Mouse (Mus musculus): ENCODE data around the gene Slc6a12. TPM values are rescaled to one million over a fixed set of nuclear protein-coding genes. Genes with fewer than 3 reads are reported as not detected.

The Slc6a12 gene
- polyA plus RNA-seq (2012; rRNA removed), result 1.9 and 2.4 TPM in 2 replicates

DNA sequence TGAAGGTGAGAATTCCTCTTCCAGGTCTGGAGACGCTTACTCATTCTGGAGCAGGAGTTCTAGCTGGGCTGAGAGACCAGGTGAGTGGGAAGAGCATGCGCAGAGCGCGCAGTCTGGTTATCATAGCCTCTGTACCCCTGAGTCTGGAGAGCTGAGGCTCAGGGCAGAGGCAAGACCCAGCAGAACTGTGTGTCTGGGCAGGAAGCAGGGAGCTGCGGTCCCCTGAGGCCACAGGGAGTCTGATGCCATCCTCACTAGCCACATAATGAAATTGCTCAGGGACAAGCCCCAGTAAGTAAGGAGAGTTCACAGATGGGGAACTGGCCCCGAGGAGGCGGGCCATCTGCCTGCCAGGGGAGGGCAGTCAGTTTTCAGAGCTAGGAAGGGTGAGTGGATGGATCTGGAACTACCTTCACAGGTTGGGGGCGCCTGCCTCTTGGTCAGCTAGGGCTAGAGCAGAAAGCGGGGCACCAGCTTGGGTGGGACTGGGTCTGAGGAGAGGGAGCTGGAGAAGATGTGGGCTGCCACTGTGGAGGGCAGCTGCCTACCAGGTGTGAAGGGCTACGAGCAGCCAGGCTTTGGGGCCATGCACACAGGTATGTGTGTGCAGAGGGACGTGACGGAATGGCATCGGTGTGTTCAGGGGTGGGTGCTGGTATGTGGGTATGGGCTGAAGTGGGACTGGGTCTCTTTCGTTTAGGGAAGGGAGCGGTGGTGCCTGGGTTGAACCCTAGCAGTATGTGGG, at the start of gene Slc6a12:
Gene Slc6a12, plus strand, starts transcription at position 51 of the 745 bp plus-strand sequence.
- whole genome bisulfite sequencing, result 63% methylated on average over 15 of the region's 15 CpGs
- TF ChIP-seq CTCF (IDR thresholded peaks at IDR 0.05; ENCODE audit: extremely low read depth, insufficient read depth, insufficient read length, insufficient replicate concordance) (no peak), POLR2A (IDR thresholded peaks at IDR 0.05; ENCODE audit: low read depth, low read length) (no peak)
- no peak within 1 kb of the TSS for H3K4me3 ChIP-seq (ENCODE audit: extremely low read depth, insufficient read depth, insufficient read length)
- H3K27me3 ChIP-seq (ENCODE audit: control insufficient read depth, insufficient read depth, low read length), result no peaks in the 10 kb centered on the region
- no peak within 1 kb of the TSS for H3K27ac ChIP-seq (ENCODE audit: insufficient read depth, low read length)
- no peaks in the 10 kb centered on the region for H3K36me3 ChIP-seq (ENCODE audit: control insufficient read depth, insufficient read depth, low read length)
- DNase-seq (ENCODE audit: low read depth in 1 of 2, low spot score in 2 of 2), result no peak
- 0 out of 2 replicates have a peak, but pooled peaks cover 3% of the 10 kb centered on the region for H3K4me1 ChIP-seq (ENCODE audit: control insufficient read depth, insufficient read depth, insufficient read length)

DNA sequence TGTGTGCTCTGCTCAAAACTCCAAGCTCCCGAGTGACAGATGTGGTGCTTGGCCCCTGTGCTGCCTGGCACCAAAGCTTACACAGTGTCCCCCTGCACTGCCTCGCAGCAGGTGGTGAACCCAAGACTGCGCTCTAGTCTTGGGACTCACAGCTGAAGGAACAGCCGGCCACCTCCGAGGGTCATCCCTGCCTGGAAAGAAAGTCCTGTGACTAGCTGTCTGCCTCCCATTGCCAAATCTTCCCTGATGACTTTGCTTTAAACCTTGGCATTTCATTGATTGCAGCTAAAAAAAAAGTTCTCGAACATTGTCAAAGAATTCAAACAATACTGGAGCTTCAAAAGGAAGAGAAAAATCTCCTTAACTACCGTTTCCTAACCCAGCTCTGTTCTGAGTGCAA, 43.6 kb upstream of the Slc6a12 start:
- DNase-seq (ENCODE audit: low read depth in 1 of 2, low spot score in 2 of 2), result no peak
- H3K36me3 ChIP-seq (ENCODE audit: control insufficient read depth, insufficient read depth, low read length), result no peaks in the 10 kb centered on the region
- no peak overlapping the region for H3K4me3 ChIP-seq (ENCODE audit: extremely low read depth, insufficient read depth, insufficient read length)
- no peaks in the 10 kb centered on the region for H3K27me3 ChIP-seq (ENCODE audit: control insufficient read depth, insufficient read depth, low read length)
- no peaks in the 10 kb centered on the region for H3K4me1 ChIP-seq (ENCODE audit: control insufficient read depth, insufficient read depth, insufficient read length)
- WGBS, result 68% methylated on average over 7 of the region's 7 CpGs
- no peak overlapping the region for H3K27ac ChIP-seq (ENCODE audit: insufficient read depth, low read length)
- TF ChIP-seq POLR2A (IDR thresholded peaks at IDR 0.05; ENCODE audit: low read depth, low read length), result no peak
- no peak for TF ChIP-seq CTCF (IDR thresholded peaks at IDR 0.05; ENCODE audit: extremely low read depth, insufficient read depth, insufficient read length, insufficient replicate concordance)

DNA sequence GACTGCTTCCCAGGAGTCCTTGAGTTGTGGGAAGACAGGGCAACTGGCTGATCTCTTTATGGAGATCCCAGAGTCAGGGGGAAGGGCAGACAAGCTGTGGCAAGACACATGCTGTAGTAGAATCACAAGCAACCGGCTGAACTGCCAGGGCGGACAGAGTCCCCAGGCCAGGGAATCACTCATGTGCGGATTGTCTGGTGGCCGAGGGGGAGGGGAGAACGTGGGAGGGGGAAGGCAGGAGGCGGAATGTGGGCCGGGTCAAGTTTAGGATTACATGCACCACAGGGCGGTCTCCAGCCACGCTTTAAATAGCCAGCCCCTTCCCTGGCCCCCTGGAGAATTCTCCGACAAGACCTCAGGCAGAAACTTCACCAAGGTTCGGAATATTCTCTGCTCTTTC, 42.9 kb upstream of the Slc6a12 start, which contains the start of gene Slc6a13:
Gene Slc6a13, plus strand, starts transcription at position 274 of the 400 bp plus-strand sequence.
- DNase-seq (ENCODE audit: low read depth in 1 of 2, low spot score in 2 of 2), result no peak
- 37% methylated on average over 11 of the region's 11 CpGs for WGBS
- Histone ChIP-seq H3K27ac (ENCODE audit: insufficient read depth, low read length) (no peak within 1 kb of the TSS), H3K27me3 (ENCODE audit: control insufficient read depth, insufficient read depth, low read length) (no peaks in the 10 kb centered on the region), H3K4me3 (ENCODE audit: extremely low read depth, insufficient read depth, insufficient read length) (no peak within 1 kb of the TSS), H3K36me3 (ENCODE audit: control insufficient read depth, insufficient read depth, low read length) (no peaks in the 10 kb centered on the region), H3K4me1 (ENCODE audit: control insufficient read depth, insufficient read depth, insufficient read length) (no peaks in the 10 kb centered on the region)
- TF ChIP-seq CTCF (IDR thresholded peaks at IDR 0.05; ENCODE audit: extremely low read depth, insufficient read depth, insufficient read length, insufficient replicate concordance), result no peak
- TF ChIP-seq POLR2A (IDR thresholded peaks at IDR 0.05; ENCODE audit: low read depth, low read length), result no peak

DNA sequence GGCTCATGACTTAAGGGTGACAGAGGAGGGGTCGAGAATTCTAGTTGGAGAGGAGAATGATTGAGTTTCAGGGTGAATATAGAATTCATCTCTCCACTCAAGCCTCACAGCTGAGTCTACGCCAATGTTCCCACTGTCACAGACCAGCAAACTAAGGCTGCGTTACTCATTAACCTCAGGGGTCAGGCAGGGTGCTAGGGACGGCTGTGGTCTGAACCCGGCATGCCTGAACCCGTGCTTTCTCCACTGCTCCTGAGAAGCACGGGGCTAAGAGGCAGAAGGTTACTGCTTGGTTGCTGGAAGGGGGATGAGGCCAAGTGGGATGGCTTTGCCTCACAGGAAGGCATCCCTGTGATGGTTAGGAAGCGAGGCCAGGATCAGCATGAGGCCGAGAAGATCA, 42.4 kb upstream of the Slc6a12 start:
- TF ChIP-seq CTCF (IDR thresholded peaks at IDR 0.05; ENCODE audit: extremely low read depth, insufficient read depth, insufficient read length, insufficient replicate concordance) (no peak), POLR2A (IDR thresholded peaks at IDR 0.05; ENCODE audit: low read depth, low read length) (no peak)
- Histone ChIP-seq H3K27me3 (ENCODE audit: control insufficient read depth, insufficient read depth, low read length) (no peaks in the 10 kb centered on the region), H3K27ac (ENCODE audit: insufficient read depth, low read length) (no peak overlapping the region), H3K4me3 (ENCODE audit: extremely low read depth, insufficient read depth, insufficient read length) (no peak overlapping the region), H3K4me1 (ENCODE audit: control insufficient read depth, insufficient read depth, insufficient read length) (no peaks in the 10 kb centered on the region), H3K36me3 (ENCODE audit: control insufficient read depth, insufficient read depth, low read length) (no peaks in the 10 kb centered on the region)
- WGBS, result 77% methylated on average over 9 of the region's 9 CpGs
- no peak for DNase-seq (ENCODE audit: low read depth in 1 of 2, low spot score in 2 of 2)

DNA sequence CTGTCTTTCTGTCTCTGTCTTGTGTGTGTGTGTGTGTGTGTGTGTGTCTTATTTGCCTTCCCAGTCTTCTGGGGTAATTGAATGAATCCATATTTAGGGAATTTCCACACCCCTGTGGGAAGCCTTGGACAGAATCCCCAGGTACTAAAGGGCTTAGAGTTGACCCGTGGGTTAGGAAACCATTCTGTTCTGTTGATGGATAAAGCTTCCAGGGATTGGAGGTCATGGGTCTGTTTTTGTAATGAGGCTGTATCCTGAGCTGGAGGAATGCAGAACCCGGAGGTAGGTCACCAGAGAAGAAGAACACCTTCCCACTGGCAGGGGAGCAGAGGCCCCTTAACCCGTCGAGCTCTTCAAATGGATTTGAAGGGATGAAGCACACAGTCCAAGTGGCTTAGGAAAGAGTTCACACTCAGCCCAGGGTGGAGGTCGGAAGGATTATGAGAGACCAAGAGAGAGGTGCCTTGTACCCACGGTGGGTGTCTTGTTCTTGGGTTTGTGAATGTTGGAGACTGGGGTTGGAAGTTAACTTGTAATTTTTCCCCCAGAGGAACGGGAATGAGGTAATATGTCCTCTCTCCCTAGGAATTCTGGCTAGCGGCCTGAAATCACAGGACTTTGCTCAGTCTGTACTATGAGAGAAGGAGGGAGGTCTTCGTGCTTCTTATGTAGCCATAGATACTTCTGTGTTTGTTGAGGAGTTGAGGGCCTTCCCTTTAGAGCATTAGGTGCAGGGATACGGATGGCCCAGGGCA, 39.2 kb upstream of the Slc6a12 start:
- H3K4me3 ChIP-seq (ENCODE audit: extremely low read depth, insufficient read depth, insufficient read length), result no peak overlapping the region
- no peaks in the 10 kb centered on the region for H3K27me3 ChIP-seq (ENCODE audit: control insufficient read depth, insufficient read depth, low read length)
- TF ChIP-seq POLR2A (IDR thresholded peaks at IDR 0.05; ENCODE audit: low read depth, low read length), result no peak
- H3K4me1 ChIP-seq (ENCODE audit: control insufficient read depth, insufficient read depth, insufficient read length), result no peaks in the 10 kb centered on the region
- H3K27ac ChIP-seq (ENCODE audit: insufficient read depth, low read length), result no peak overlapping the region
- H3K36me3 ChIP-seq (ENCODE audit: control insufficient read depth, insufficient read depth, low read length), result no peaks in the 10 kb centered on the region
- no peak for DNase-seq (ENCODE audit: low read depth in 1 of 2, low spot score in 2 of 2)
- 78% methylated on average over 10 of the region's 10 CpGs for WGBS

DNA sequence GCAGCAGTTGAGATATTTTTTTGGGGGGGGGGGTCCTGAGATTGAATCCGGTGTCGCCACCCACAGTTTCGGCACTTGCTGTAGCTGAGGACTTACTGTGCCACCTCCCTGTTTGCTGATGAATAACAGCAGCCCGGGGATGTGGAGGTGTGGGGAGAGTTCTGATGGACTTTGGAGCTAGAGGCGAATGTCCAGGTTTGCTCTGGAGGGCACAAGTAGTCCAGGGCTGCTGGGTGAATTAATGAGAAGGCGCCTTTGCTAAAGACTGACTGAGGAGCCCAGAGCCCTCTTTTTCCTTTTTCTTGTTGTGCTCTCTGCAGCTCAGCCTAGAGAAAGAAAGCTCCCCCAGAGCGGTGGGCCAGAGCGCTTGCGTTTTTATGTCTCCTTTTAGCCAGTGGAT, 38.2 kb upstream of the Slc6a12 start:
- no peaks in the 10 kb centered on the region for H3K36me3 ChIP-seq (ENCODE audit: control insufficient read depth, insufficient read depth, low read length)
- TF ChIP-seq POLR2A (IDR thresholded peaks at IDR 0.05; ENCODE audit: low read depth, low read length), result no peak
- no peak for TF ChIP-seq CTCF (IDR thresholded peaks at IDR 0.05; ENCODE audit: extremely low read depth, insufficient read depth, insufficient read length, insufficient replicate concordance)
- H3K27me3 ChIP-seq (ENCODE audit: control insufficient read depth, insufficient read depth, low read length), result no peaks in the 10 kb centered on the region
- no peak overlapping the region for H3K27ac ChIP-seq (ENCODE audit: insufficient read depth, low read length)
- no peak for DNase-seq (ENCODE audit: low read depth in 1 of 2, low spot score in 2 of 2)
- H3K4me1 ChIP-seq (ENCODE audit: control insufficient read depth, insufficient read depth, insufficient read length), result no peaks in the 10 kb centered on the region
- H3K4me3 ChIP-seq (ENCODE audit: extremely low read depth, insufficient read depth, insufficient read length), result no peak overlapping the region
- WGBS, result 86% methylated on average over 9 of the region's 9 CpGs

DNA sequence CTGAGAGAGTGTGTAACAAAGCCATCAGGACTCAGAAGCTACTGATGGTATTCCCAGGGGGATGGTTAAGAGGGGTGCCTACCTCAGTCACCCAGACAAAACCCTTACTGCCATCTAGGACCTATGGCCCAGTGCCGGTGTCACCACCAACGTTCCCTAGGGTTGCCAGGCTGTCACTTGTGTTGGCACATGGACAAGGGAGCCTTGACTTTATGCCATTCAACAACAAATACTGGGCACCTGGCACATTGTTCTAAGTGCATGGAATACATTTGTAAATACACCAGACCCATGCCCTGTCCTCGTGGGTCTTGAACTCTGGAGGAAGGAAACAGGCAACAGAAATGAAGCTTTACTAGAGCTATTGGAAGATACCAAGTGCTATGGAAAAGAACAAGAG, 37.3 kb upstream of the Slc6a12 start:
- no peak for DNase-seq (ENCODE audit: low read depth in 1 of 2, low spot score in 2 of 2)
- 83% methylated on average over 3 of the region's 3 CpGs for WGBS
- Histone ChIP-seq H3K4me1 (ENCODE audit: control insufficient read depth, insufficient read depth, insufficient read length) (no peaks in the 10 kb centered on the region), H3K36me3 (ENCODE audit: control insufficient read depth, insufficient read depth, low read length) (no peaks in the 10 kb centered on the region), H3K4me3 (ENCODE audit: extremely low read depth, insufficient read depth, insufficient read length) (no peak overlapping the region), H3K27ac (ENCODE audit: insufficient read depth, low read length) (no peak overlapping the region), H3K27me3 (ENCODE audit: control insufficient read depth, insufficient read depth, low read length) (no peaks in the 10 kb centered on the region)
- no peak for TF ChIP-seq CTCF (IDR thresholded peaks at IDR 0.05; ENCODE audit: extremely low read depth, insufficient read depth, insufficient read length, insufficient replicate concordance)
- no peak for TF ChIP-seq POLR2A (IDR thresholded peaks at IDR 0.05; ENCODE audit: low read depth, low read length)
